Mouse (Mus musculus): Measurements from ENCODE around the gene Ms4a14.

DNA sequence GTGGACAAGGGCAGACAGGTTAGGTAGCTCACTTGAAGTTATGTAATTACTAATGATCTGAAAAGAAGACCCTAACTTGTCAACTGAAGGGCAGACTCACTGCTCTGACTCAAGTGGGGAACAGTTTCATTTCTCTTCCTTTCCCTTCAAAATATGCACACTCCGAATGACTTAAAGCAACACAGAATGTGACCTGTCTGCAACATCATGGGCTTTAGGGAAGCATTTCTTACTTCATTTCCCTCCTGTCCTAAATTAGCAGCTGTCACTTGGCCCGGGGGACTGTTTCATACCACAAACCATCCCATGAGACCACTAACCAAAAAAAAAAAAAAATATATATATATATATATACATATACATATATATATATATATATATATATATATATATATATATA lies 52.7 kb downstream of the Ms4a14 start:
- no peak for TF ChIP-seq CTCF (IDR thresholded peaks at IDR 0.05; ENCODE audit: low read depth, low read length)
- no peak for TF ChIP-seq POLR2A (IDR thresholded peaks at IDR 0.05; ENCODE audit: borderline replicate concordance, low read depth, low read length)

Data from bone marrow macrophage, adult 2 months (primary cell).